Mouse (Mus musculus) heart, postnatal 0 days (tissue): ENCODE results near the gene Ccdc190. TPM values are rescaled to one million over a fixed set of nuclear protein-coding genes. Genes with fewer than 3 reads are reported as not detected.

Experiments used
- ATAC-seq: fragments of 200-750 bp; cut with Nextera tagmentation; 2 replicates; pipeline ENCODE4 v1.8.0; 2017; ENCODE audit warnings: low read depth, moderate number of reproducible peaks, moderate library complexity; ENCODE audit not compliant: insufficient read depth
- DNase-seq: peaks from one replicate; pipeline ENCODE4 v3.0.0-alpha.2; 2016; ENCODE audit warnings: low spot score
- H3K27ac ChIP-seq: fragments of 300-500 bp; sonication (generic); 2 replicates; pipeline ENCODE4 v1.5.1; 2014; ENCODE audit warnings: low read depth, mild to moderate bottlenecking
- H3K27me3 ChIP-seq: fragments of 300-500 bp; sonication (generic); 2 replicates; pipeline ENCODE4 v1.6.1; 2014; ENCODE audit warnings: low read length, mixed read lengths; ENCODE audit not compliant: control insufficient read depth, insufficient read depth
- H3K36me3 ChIP-seq: fragments of 300-500 bp; sonication (generic); replicated peaks from 2 replicates; pipeline ENCODE4 v1.6.1; 2014; ENCODE audit warnings: low read length, mixed read lengths; ENCODE audit not compliant: control insufficient read depth, insufficient read depth
- H3K4me1 ChIP-seq: fragments of 300-500 bp; sonication (generic); 2 replicates; pipeline ENCODE4 v1.6.1; 2014; ENCODE audit warnings: antibody characterized with exemption; ENCODE audit not compliant: control insufficient read depth, insufficient read depth
- H3K4me2 ChIP-seq: fragments of 300-500 bp; sonication (generic); 2 replicates; pipeline ENCODE4 v1.6.1; 2014; ENCODE audit warnings: low read depth, mild to moderate bottlenecking, low read length, moderate library complexity
- H3K4me3 ChIP-seq: fragments of 300-500 bp; sonication (generic); 2 replicates; pipeline ENCODE4 v1.5.1; 2014; ENCODE audit warnings: low read depth, low read length
- H3K9ac ChIP-seq: fragments of 300-500 bp; sonication (generic); replicated peaks from 2 replicates; pipeline ENCODE4 v1.6.1; 2014; ENCODE audit warnings: low read depth, low read length, mixed read lengths
- H3K9me3 ChIP-seq: fragments of 300-500 bp; sonication (generic); replicated peaks from 2 replicates; pipeline ENCODE4 v1.6.1; 2016; ENCODE audit warnings: low read length; ENCODE audit not compliant: control insufficient read depth
- CTCF ChIP-seq: IDR thresholded peaks from 2 replicates; pipeline ENCODE4 v1.5.1; 2016; ENCODE audit warnings: antibody characterized with exemption, control low read depth, low read depth
- EP300 ChIP-seq: IDR thresholded peaks from 2 replicates; pipeline ENCODE4 v1.6.1; 2016; ENCODE audit warnings: antibody characterized with exemption, low read depth
- WGBS: fragments of 180-500 bp; shearing (Covaris S2); extraction: QIAGEN DNeasy Blood & Tissue Kit; methylation state at CpG from one replicate; pipeline ENCODE4 v1.1.7; 2014; 5-methylcytosine and 5-hydroxymethylcytosine counted together
- polyA plus RNA-seq: library from polyadenylated mRNA; unstranded; fragments of >200 nt; fragmentation: Nextera tagmentation; extraction: Ambion mirVana; gene quantifications from 2 replicates; pipeline ENCODE4 v1.2.1, GENCODE M21; 2015
- total RNA-seq: library from RNA; depleted of rRNA; stranded (reverse); fragments of >200 nt; gene quantifications from 2 replicates; pipeline ENCODE4 v1.2.3, GENCODE M21; 2014; ENCODE audit warnings: low replicate concordance; rRNA removed

Gene Ccdc190
- total RNA-seq (not detected in 2 replicates), polyA plus RNA-seq (not detected in 2 replicates)

DNA sequence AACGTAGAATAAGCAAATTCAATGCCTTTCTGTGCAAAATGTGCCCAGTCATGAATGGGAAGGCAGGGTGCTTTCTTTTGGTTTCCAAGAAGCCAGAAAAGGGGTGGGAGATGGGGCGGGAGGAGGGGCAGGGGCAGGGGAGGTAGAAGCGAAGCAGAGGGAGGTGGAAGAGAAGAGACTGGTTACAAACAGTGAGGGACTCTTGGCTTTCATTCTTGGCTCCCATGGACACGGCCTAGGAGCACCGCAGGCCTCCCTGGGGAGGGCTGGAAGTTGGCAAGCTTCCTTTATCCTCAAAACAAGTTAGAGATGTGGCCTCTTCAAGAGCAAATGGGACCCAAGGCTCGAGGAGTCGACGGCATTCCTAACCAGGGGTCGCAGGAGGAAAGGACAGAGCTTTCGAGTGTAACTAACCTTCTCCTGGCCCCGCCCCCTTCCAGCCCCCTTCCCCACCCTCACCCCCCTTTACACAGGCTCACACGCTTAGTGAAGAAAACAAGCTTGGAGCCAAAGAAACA is at the start of gene Ccdc190:
Gene Ccdc190, plus strand, starts transcription at position 195 of the 518 bp plus-strand sequence.
- Histone ChIP-seq H3K36me3 (no peaks in the 10 kb centered on the region), H3K4me1 (no peaks in the 10 kb centered on the region), H3K27ac (no peak within 1 kb of the TSS), H3K9me3 (no peaks in the 10 kb centered on the region), H3K4me2 (peak within 1 kb of the TSS; percentile 9; the same call in 1 of the 2 replicates), H3K27me3 (no peaks in the 10 kb centered on the region), H3K9ac (no peak within 1 kb of the TSS), H3K4me3 (no peak within 1 kb of the TSS)
- 19% methylated on average over 12 of the region's 12 CpGs for WGBS
- ATAC-seq (no peak), DNase-seq (no peak)
- TF ChIP-seq CTCF: no peak
- no peak for TF ChIP-seq EP300

DNA sequence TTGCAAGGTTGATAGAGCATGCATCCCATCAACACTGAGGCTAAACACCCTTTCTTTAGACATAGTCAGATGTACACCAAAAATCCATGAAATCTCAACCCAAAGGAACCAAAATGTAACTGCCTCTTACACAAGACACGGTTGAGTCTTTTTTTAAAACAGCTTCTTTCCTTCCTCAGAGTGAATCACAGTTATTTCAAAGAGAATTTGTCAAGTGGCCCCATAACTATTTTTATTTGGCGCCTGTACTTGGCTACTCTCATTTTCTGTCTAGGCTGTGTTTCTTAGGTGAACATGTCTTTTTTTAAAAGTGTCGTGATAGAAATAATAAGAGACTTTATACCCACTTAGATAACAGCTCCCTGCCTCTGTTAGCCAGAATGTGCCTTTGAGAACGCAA is 49.4 kb upstream of the Ccdc190 start:
- H3K9ac ChIP-seq: no peak overlapping the region
- no peaks in the 10 kb centered on the region for H3K36me3 ChIP-seq
- H3K27me3 ChIP-seq: no peaks in the 10 kb centered on the region
- H3K4me3 ChIP-seq: no peak overlapping the region
- ATAC-seq (no peak), DNase-seq (no peak)
- H3K4me1 ChIP-seq: no peaks in the 10 kb centered on the region
- no peaks in the 10 kb centered on the region for H3K9me3 ChIP-seq
- WGBS: 68% methylated on average over 4 of the region's 4 CpGs
- H3K27ac ChIP-seq: no peak overlapping the region
- TF ChIP-seq EP300 (no peak), CTCF (no peak)
- H3K4me2 ChIP-seq: no peak overlapping the region

DNA sequence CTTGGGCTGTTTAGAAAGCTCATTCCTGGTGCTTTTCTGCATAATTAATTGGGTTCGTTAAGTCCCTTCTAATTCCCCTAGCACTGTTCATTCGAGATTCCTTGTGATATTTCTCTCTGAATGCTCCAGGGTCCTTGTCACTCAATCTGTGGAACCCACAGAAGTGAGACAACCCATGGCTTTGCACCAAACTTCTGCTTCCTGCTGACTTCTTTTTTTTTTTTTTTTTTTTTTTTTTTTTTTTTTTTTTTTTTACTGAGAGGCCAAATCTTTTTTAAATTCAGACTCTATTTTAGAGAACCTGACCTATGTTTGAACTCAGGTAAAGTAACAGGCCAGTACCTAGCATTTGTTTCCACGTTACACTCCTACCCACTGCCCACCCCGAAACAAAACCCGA is 48.3 kb upstream of the Ccdc190 start:
- H3K4me1 ChIP-seq: no peaks in the 10 kb centered on the region
- no peaks in the 10 kb centered on the region for H3K27me3 ChIP-seq
- DNase-seq (no peak), ATAC-seq (no peak)
- no peak overlapping the region for H3K4me2 ChIP-seq
- H3K9ac ChIP-seq: no peak overlapping the region
- TF ChIP-seq EP300 (no peak), CTCF (no peak)
- no peaks in the 10 kb centered on the region for H3K36me3 ChIP-seq
- WGBS: 85% methylated on average over 5 of the region's 5 CpGs
- H3K9me3 ChIP-seq: no peaks in the 10 kb centered on the region
- no peak overlapping the region for H3K27ac ChIP-seq
- H3K4me3 ChIP-seq: no peak overlapping the region

DNA sequence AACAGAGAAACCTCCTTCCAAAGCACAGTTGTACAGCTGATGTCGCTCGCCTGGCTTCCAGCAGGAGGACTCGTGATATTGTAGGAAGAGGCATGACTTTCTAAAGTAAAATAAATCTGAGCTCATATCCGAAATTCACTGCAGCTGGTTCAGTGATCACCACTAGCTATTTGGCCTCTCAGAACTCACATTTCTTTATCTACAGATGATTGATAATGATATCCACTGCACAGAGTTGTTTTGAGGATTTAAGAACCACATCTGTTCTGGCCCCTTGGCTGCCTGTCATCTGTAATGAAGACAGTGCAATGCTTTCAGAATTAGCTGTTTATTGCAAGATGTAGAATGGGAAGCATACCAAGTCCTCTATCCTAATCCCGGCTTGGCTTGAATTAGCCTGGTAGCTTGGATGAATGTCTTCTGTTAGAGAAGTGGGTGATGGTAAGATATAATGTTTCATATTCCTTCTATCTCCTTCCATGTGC is 45.3 kb upstream of the Ccdc190 start:
- Histone ChIP-seq H3K27me3 (no peaks in the 10 kb centered on the region), H3K4me3 (no peak overlapping the region), H3K9ac (no peak overlapping the region), H3K9me3 (no peaks in the 10 kb centered on the region), H3K27ac (no peak overlapping the region), H3K4me2 (no peak overlapping the region), H3K4me1 (no peaks in the 10 kb centered on the region), H3K36me3 (no peaks in the 10 kb centered on the region)
- 72% methylated on average over 5 of the region's 5 CpGs for WGBS
- no peak for ATAC-seq
- no peak for DNase-seq
- no peak for TF ChIP-seq EP300
- TF ChIP-seq CTCF: no peak

DNA sequence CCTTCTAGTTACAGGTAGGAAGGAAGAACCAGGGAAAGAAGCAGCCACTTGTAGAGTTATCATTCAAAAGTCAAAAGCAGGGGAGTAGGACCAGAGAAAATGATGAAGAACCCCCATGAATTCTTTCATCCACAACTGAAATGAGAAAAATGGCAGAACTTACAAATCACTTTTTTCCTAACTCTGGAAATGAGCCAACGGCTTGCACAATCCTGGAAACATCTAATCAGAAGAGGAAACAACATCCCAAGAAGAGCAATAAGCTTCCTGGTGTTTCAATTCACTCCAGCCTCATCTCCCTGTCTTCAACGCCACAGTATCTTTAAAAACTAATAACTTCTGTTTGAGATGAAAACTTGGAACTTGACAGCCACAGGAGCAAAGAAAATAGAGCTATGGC is 39.2 kb upstream of the Ccdc190 start:
- Histone ChIP-seq H3K36me3 (no peaks in the 10 kb centered on the region), H3K27me3 (no peaks in the 10 kb centered on the region), H3K9me3 (peaks cover 8% of the 10 kb centered on the region; the same call in 1 of the 2 replicates), H3K4me2 (no peak overlapping the region), H3K9ac (no peak overlapping the region), H3K4me3 (no peak overlapping the region), H3K4me1 (no peaks in the 10 kb centered on the region), H3K27ac (no peak overlapping the region)
- DNase-seq (no peak), ATAC-seq (no peak)
- 58% methylated on average over 2 of the region's 2 CpGs for WGBS
- TF ChIP-seq CTCF (no peak), EP300 (no peak)

DNA sequence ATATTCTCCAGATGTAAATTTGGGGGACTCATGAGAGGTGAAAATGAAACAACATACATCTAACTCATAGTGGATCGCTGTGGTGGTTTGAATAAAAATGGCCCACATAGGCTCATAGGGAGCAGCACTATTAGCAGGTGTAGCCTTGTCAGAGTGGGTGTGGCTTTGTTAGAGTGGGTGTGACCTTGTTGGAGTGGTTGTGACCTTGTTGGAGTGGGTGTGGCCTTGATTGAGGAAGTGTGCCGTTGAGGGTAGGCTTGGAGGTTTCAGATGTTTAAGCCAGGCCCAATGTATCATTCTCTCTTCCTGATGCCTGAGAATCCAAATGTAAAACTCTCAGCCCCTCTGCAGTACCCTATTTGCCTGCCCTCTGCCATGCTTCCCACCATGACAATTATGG is 34.5 kb upstream of the Ccdc190 start:
- DNase-seq (no peak), ATAC-seq (no peak)
- Histone ChIP-seq H3K9me3 (peaks cover 8% of the 10 kb centered on the region; the same call in 1 of the 2 replicates), H3K27ac (no peak overlapping the region), H3K9ac (no peak overlapping the region), H3K36me3 (no peaks in the 10 kb centered on the region), H3K4me3 (no peak overlapping the region), H3K27me3 (no peaks in the 10 kb centered on the region), H3K4me2 (no peak overlapping the region), H3K4me1 (no peaks in the 10 kb centered on the region; the same call in 1 of the 2 replicates)
- 88% methylated on average over 2 of the region's 2 CpGs for WGBS
- TF ChIP-seq CTCF (no peak), EP300 (no peak)
